Mouse (Mus musculus) limb, embryonic 10.5 days (tissue): ENCODE data around the gene Mustn1. TPM values are rescaled to one million over a fixed set of nuclear protein-coding genes. Genes with fewer than 3 reads are reported as not detected.

Experiments
- DNase-seq: peaks from one replicate; pipeline ENCODE4 v3.0.0-alpha.2; 2017; ENCODE audit warnings: low spot score
- H3K27ac ChIP-seq: fragments of 300-500 bp; sonication (generic); 2 replicates; pipeline ENCODE4 v1.5.1; 2016; ENCODE audit warnings: mild to moderate bottlenecking
- H3K27me3 ChIP-seq: fragments of 300-500 bp; sonication (generic); 2 replicates; pipeline ENCODE4 v1.6.1; 2016; ENCODE audit warnings: low read depth, mild to moderate bottlenecking; ENCODE audit not compliant: poor library complexity, severe bottlenecking
- H3K36me3 ChIP-seq: fragments of 300-500 bp; sonication (generic); 2 replicates; pipeline ENCODE4 v1.6.1; 2016; ENCODE audit warnings: mild to moderate bottlenecking, moderate library complexity
- H3K4me1 ChIP-seq: fragments of 300-500 bp; sonication (generic); 2 replicates; pipeline ENCODE4 v1.6.1; 2016
- H3K4me3 ChIP-seq: fragments of 300-500 bp; sonication (generic); 2 replicates; pipeline ENCODE4 v1.5.1; 2016; ENCODE audit warnings: mild to moderate bottlenecking, moderate library complexity
- H3K9me3 ChIP-seq: fragments of 300-500 bp; sonication (generic); replicated peaks from 2 replicates; pipeline ENCODE4 v1.6.1; 2016; ENCODE audit warnings: mild to moderate bottlenecking
- WGBS: fragments of 180-500 bp; shearing (Covaris S2); methylation state at CpG from one replicate; pipeline ENCODE4 v1.1.7; 2016; 5-methylcytosine and 5-hydroxymethylcytosine counted together
- polyA plus RNA-seq: library from polyadenylated mRNA; unstranded; fragments of >200 nt; fragmentation: Nextera tagmentation; extraction: Ambion mirVana; gene quantifications from 2 replicates; pipeline ENCODE4 v1.2.1, GENCODE M21; 2016

Mustn1 gene
- polyA plus RNA-seq, 1 experiment from 2014 or later = 0.30 TPM

DNA sequence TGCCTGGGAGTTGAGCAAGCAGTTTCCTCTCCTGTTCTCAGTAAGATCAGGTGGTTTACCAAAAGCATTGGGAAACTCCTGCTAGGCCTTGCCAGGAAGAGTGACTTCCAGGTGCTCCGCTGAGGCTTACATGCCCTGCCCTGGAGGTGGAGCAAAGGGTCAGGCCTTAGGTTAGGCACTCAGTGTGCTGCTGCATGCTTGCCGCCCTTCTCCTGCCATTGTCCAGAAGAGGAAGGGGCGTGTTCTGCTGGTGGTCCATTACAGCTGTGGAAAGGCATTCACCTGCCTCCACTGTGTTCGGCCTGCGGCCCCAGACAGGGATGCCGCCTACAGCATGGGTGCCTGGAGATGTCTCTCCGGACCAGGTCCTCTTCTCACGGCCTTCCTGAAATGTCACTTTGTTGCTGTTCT, 9.6 kb upstream of the Mustn1 start:
- no peak for DNase-seq
- Histone ChIP-seq H3K9me3 (no peaks in the 10 kb centered on the region), H3K4me3 (no peak overlapping the region), H3K27ac (peak overlapping the region; percentile 70), H3K36me3 (peaks cover 74% of the 10 kb centered on the region), H3K4me1 (peaks cover 18% of the 10 kb centered on the region), H3K27me3 (no peaks in the 10 kb centered on the region)
- WGBS = 90% methylated on average over 8 of the region's 8 CpGs

DNA sequence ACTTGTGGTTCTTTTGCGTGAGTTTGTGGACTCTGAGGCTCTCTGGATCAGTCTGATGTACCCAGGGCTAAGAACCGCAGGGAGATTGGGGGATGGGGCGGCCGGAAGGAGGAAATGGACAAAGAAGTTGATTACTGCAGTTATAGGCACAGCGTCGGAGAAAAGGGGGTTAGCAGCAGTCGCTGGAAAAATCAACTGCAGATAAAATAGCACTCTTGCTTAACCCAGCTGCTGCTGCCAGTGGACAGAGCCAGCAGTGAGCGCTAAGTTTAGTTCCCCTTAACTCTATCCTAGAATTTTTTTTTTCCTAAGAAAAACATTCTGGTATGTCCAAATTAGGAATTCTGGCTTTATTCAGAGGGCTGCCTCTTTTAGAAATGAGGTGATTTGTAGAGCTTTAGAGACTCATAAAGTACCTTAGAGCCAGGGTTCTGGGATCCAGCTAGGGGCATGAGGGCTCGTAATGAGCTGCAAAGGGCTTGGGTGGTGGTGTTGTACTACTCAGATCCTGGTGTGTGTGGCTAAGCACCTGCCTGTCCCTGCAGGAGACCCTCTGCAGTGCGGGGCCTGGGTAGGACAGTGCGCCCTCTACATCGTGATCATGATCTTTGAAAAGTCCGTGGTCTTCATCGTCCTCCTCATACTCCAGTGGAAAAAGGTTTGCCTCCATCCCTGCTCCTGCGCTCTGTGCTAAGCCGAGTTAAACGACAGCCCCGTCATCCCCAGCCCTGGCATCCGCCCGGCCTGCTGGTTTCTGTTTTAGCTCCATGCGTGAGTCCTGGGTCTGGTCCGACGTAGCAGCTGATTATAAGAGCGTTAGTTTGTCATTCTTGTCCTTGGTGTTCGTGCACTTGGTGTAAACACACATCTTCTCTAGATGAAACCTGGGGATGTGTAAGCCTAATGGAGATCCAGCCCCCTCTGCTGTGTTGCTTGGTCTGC, 8.5 kb upstream of the Mustn1 start:
- peak overlapping the region; percentile 70 for H3K27ac ChIP-seq
- no peak for DNase-seq
- H3K27me3 ChIP-seq = no peaks in the 10 kb centered on the region
- H3K4me1 ChIP-seq = peaks cover 18% of the 10 kb centered on the region
- peaks cover 75% of the 10 kb centered on the region for H3K36me3 ChIP-seq
- 87% methylated on average over 25 of the region's 25 CpGs for WGBS
- H3K9me3 ChIP-seq = no peaks in the 10 kb centered on the region
- H3K4me3 ChIP-seq = no peak overlapping the region

DNA sequence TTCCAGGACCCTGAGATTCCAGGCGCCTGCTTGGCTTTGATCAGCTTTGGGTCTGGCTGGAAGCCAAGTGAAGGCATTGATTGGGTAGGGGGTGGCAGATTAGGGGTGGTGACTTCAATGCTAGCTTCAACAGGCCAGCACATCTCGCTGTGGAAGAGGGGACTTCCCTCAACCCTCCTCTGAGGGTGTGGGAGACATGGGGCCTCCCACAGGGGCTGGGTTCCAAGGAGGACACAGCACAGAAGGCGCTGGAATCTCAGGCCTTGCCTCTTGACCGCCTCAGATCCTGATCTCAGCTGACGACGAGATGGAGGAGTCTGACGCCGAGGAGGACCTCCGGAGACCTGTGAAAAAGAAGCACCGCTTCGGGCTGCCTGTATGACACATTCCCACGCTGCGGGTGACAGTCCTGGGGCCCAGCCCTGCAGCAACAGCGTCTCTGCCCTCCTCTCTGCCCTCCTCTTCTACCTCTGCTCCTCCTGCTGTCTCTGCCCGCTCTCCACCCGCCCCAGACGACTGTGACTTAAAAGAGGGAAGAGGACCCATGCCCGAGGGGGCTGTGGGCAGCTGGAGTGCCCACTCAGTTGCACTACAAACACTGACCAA, 4.8 kb upstream of the Mustn1 start:
- Histone ChIP-seq H3K9me3 (no peaks in the 10 kb centered on the region), H3K27me3 (no peaks in the 10 kb centered on the region), H3K36me3 (peaks cover 63% of the 10 kb centered on the region), H3K4me1 (peaks cover 19% of the 10 kb centered on the region), H3K4me3 (no peak overlapping the region), H3K27ac (no peak overlapping the region)
- WGBS = 86% methylated on average over 18 of the region's 18 CpGs
- DNase-seq = no peak

DNA sequence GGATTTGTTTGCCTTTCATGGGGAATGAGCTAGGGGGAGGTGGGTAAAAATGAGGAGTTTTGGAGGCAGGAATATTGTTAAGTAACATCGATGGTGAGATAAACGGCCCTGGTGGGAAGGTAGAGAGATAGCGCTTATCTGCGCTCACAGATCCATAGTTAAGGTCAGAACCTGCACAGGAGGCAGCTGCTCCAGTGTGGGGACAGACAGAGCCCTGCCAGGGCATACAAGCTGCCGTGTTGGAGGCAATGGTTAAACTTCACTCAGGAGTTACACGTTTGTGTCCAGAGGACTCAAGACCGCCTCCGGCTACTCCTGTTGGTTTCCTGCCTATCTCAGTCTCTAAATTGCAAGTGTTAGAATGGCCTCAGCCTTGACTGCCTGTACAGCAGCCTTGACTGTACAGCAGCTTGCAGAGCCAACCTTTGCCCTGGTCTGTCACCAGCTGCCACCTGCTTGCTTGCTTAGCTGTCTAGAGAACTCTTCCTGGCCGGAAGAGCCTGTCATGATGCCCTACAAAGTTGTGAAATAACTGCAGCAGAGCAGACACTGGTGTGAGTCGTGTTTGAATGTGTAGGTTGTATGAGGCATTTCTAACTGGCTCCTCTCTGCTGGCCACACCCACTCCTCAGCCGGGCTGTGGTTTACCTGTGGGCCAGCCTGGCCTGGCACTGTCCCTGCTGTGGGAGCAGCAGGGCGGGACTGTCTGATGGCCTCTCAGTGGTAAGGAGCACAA, 3.7 kb upstream of the Mustn1 start:
- H3K36me3 ChIP-seq = peaks cover 64% of the 10 kb centered on the region
- no peak overlapping the region for H3K27ac ChIP-seq
- H3K9me3 ChIP-seq = no peaks in the 10 kb centered on the region
- no peak for DNase-seq
- H3K27me3 ChIP-seq = no peaks in the 10 kb centered on the region
- H3K4me1 ChIP-seq = peaks cover 14% of the 10 kb centered on the region
- H3K4me3 ChIP-seq = no peak overlapping the region
- 93% methylated on average over 12 of the region's 12 CpGs for WGBS

DNA sequence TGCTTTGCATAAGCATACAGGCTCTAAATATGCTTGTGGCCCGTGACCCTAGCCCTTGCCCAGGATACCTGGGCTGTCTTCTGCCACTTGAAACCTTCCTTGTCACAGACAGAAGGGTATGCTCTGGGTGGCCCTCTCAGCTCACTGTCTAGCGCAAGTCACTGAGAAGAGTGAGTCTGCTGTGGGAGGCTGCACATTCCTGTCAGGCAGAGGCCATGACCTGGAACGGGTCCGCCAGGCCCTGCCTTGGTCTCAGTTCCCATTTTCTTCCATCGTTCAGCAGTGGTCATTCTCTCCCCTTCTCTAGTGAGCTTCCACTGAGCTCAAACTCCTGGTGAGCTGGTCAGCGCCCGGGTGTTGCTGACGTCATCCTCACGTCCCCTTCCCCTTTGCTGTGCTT, 3.0 kb upstream of the Mustn1 start:
- Histone ChIP-seq H3K27me3 (no peaks in the 10 kb centered on the region), H3K4me1 (peaks cover 7% of the 10 kb centered on the region), H3K4me3 (no peak overlapping the region), H3K9me3 (no peaks in the 10 kb centered on the region), H3K36me3 (peaks cover 60% of the 10 kb centered on the region), H3K27ac (no peak overlapping the region)
- no peak for DNase-seq
- WGBS = 82% methylated on average over 9 of the region's 9 CpGs

DNA sequence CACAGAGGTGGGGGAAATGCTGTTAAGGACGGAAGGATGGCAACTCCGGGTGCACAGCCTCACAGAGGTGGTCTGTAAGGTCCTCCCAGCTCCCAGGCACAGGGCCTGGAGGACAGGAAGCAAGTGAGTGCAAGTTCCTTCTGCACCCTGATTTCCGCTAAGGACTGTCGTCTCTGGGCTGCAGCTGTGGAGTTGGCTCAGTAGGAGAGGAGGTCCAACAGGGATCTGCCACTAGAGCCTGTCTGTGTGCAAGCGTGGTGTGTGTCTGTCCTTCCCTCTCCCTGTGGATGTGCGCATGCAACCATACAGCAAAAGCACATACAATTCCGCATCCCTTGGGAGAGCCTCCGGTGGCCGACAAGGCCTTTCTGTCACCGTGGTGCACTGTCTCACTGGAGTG, 2.5 kb upstream of the Mustn1 start:
- Histone ChIP-seq H3K4me3 (no peak overlapping the region), H3K4me1 (peaks cover 7% of the 10 kb centered on the region), H3K27me3 (no peaks in the 10 kb centered on the region), H3K27ac (no peak overlapping the region), H3K36me3 (peaks cover 55% of the 10 kb centered on the region), H3K9me3 (no peaks in the 10 kb centered on the region)
- WGBS = 90% methylated on average over 10 of the region's 10 CpGs
- DNase-seq = no peak

DNA sequence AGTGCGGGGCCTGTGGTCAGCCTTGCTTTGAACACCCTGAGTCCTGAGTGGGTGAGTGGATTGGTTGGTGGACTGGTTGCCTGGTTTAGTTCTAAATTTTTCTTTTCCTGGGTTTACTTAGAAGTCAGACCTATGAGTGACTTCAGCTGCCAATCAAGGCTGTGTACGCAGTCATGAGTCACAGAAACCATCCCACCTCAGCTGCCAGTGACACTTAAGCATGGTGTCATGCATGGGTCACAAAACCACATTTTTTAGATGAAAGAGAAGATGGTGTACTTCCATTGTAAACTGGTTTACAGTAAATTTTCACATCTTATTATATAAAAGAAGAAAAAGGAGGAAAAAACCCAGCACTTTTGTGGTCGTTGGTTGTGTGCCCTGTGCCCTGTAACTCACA, 1.2 kb upstream of the Mustn1 start:
- Histone ChIP-seq H3K4me1 (peaks cover 7% of the 10 kb centered on the region), H3K9me3 (no peaks in the 10 kb centered on the region)

DNA sequence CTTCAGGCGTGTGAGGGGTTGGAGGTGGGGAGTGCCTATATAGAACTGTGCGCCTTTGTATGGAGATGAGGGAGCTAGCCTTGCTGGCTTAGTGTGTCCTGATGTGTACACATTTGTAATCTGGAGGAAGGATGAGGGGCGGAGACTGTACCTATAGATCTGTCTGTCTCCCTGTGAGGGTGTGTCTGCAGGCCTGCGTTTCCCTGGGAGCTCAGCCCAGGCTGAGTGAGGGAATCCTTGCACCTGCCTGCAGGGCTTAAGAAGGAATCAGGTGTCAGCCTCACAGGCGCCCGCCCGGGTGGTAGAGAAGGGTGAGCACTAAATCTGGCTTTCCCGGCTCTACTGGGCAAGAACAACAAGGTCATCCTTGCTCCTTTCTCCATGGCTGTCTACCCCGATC, 794 bp downstream of the Mustn1 start:
- 57% methylated on average over 9 of the region's 9 CpGs for WGBS
- Histone ChIP-seq H3K4me3 (no peak overlapping the region), H3K9me3 (no peaks in the 10 kb centered on the region), H3K27ac (0 out of 2 replicates have a peak overlapping the region, but pooled peaks have one; percentile 14), H3K27me3 (no peaks in the 10 kb centered on the region), H3K36me3 (peaks cover 26% of the 10 kb centered on the region), H3K4me1 (peaks cover 7% of the 10 kb centered on the region)
- DNase-seq = no peak

More for the DNA sequence above, 1.2 kb upstream of the Mustn1 start:
- no peak for DNase-seq
- no peak overlapping the region for H3K27ac ChIP-seq
- WGBS = 95% methylated on average over 3 of the region's 3 CpGs
- H3K4me3 ChIP-seq = no peak overlapping the region
- peaks cover 45% of the 10 kb centered on the region for H3K36me3 ChIP-seq
- no peaks in the 10 kb centered on the region for H3K27me3 ChIP-seq

DNA sequence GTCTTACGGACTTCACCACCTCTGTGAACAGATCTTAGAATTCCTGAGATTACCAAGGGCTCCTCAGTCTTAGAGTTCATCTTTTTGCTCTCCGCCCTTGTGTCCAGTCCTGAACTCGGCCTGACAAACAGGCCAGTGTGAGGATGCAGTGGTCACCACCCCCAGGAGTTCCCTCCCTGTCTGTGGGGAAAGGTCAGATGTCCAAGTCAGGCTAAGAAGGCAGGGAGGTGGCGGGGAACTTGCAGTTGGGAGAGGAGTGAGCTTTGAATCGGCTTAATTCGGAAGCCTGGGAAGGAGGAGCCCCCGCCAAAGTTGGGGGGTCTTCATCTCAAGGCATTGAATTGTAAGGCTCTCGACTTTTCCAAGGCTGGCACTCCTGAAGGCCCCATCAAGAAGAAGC, 1.3 kb downstream of the Mustn1 start:
- Histone ChIP-seq H3K9me3 (no peaks in the 10 kb centered on the region), H3K27me3 (no peaks in the 10 kb centered on the region), H3K4me1 (peaks cover 7% of the 10 kb centered on the region), H3K36me3 (peaks cover 24% of the 10 kb centered on the region), H3K27ac (no peak overlapping the region), H3K4me3 (no peak overlapping the region)
- WGBS = 72% methylated on average over 8 of the region's 8 CpGs
- no peak for DNase-seq

DNA sequence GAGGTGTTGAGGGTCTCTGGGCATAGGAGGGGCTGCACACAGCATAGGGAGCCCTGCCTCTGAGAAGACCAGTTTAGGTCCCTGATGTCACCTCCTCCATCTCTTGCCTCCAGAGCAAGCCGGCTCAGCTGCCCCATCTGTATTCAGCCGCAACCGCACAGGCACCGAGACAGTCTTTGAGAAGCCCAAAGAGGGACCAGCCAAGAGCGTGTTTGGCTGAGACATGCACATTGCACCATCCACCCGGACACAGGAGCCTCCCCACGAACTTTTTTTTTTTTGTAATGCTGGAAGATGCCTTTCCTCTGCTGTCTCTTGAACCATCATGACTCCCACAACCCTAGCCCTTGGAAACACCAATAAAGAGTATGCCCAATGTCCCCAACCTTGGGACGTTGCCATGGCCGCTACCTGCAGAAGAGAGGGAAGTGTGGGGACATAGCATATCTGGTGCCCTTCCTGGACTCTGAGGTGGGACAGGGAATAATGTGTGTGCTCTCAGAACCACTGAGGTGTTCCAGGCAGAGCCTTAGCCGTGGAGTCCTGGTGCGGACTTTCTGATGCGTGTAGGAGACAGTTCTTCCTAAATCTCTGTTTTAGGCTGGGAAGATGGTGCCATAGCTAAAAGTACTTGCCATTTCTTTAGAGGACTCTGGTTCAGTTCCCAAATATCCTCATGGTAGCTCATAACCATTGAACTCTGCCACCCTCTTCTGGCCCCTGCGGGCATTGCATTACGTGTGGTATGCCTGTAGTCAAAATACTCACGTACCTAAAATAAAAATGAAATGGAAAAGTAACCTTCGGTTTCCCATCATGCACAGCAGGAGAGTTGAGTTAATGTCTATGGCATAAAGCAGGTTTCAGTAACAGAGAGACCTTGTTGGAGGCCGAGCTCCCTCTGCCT, 2.1 kb downstream of the Mustn1 start:
- Histone ChIP-seq H3K4me1 (peaks cover 7% of the 10 kb centered on the region), H3K27ac (no peak overlapping the region), H3K27me3 (no peaks in the 10 kb centered on the region), H3K4me3 (no peak overlapping the region), H3K36me3 (peaks cover 16% of the 10 kb centered on the region), H3K9me3 (no peaks in the 10 kb centered on the region)
- 87% methylated on average over 17 of the region's 17 CpGs for WGBS
- no peak for DNase-seq

DNA sequence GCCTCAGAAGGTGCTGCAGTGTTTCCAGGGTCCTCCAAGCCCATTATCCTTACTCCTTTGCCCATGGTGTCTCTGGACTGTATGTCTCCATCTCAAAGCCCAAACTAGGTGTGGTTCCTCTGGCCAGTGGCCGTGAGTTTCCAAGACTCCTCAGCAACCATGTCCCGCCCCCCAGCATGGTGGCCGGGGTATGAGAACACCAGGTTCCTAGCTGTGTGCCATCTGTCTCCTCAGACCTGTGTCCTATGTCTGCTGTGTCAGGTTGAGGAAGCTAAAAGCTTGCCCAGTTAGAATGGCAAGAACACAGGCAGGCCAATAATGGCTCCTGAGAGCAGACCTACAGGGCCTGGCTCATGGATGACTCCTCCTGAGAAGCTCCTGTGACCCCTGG, 2.7 kb downstream of the Mustn1 start:
- whole genome bisulfite sequencing = 85% methylated on average over 3 of the region's 3 CpGs
- no peak overlapping the region for H3K27ac ChIP-seq

DNA sequence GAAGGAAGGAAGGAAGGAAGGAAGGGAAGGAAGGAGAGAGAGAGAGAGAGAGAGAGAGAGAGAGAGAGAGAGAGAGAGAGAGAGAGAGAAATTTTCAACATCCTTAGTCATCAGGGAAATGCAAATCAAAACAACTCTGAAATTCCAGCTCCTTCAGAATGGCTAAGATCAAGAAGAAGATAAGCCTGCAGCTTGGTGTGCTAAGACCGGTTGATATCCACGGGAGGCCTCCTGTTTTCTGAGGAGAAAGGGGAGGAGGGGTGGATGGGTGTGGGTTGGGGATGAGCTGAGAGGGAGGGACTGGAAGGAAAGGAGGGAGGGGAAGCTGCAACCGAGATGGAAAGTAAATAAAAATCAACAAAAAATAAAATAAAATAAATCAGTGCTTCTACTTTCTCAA, 6.3 kb downstream of the Mustn1 start:
- Histone ChIP-seq H3K36me3 (no peaks in the 10 kb centered on the region), H3K9me3 (no peaks in the 10 kb centered on the region), H3K27me3 (no peaks in the 10 kb centered on the region), H3K4me3 (no peak overlapping the region), H3K27ac (no peak overlapping the region), H3K4me1 (peaks cover 8% of the 10 kb centered on the region)
- WGBS = 23% methylated on average over 3 of the region's 3 CpGs
- DNase-seq = no peak

More for the DNA sequence above, 2.7 kb downstream of the Mustn1 start:
- peaks cover 7% of the 10 kb centered on the region for H3K4me1 ChIP-seq
- H3K36me3 ChIP-seq = peaks cover 11% of the 10 kb centered on the region; the same call in 1 of the 2 replicates
- no peak for DNase-seq
- no peaks in the 10 kb centered on the region for H3K9me3 ChIP-seq
- H3K4me3 ChIP-seq = no peak overlapping the region
- no peaks in the 10 kb centered on the region for H3K27me3 ChIP-seq
